Mouse (Mus musculus): ENCODE measurements around the gene Ubr7. TPM values are rescaled to one million over a fixed set of nuclear protein-coding genes. Genes with fewer than 3 reads are reported as not detected.
A peak's percentile ranks its signal among the peaks of the same experiment; 100 is the strongest.

The Ubr7 gene
- polyA plus RNA-seq, 1 experiment from 2014 or later: 16.1 TPM

DNA sequence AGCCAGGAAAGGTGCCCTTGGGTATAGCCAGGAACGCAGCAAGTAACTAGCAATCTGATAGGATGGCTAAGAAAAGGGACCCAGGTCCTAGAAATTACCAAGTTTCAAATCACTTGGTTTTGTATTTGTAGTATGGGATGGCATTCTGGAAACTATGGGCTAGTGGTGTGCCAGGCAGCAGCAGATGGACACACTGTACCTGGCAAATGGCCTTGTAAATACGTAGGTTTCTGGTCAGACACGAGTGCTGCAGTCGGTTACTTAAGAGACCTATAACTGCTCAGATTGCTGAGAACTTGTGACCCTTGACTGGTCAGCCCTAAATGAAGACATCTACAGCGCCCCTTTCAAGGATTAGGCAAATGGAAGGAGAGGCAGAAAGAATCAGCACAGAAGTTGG, 20.4 kb downstream of the Ubr7 start:
- H3K4me2 ChIP-seq (replicated peaks; ENCODE audit: low read depth): no peak overlapping the region
- TF ChIP-seq CTCF (IDR thresholded peaks at IDR 0.05; ENCODE audit: low read depth): no peak
- no peak for TF ChIP-seq EP300 (optimal IDR thresholded peaks at IDR 0.05)
- ATAC-seq (ENCODE audit: low FRiP score, low TSS enrichment) (no peak), DNase-seq (ENCODE audit: low spot score) (no peak)
- no peaks in the 10 kb centered on the region for H3K9me3 ChIP-seq (ENCODE audit: control insufficient read depth, low read length)
- no peak overlapping the region for H3K27ac ChIP-seq (replicated peaks)
- peaks cover 15% of the 10 kb centered on the region for H3K36me3 ChIP-seq (ENCODE audit: control insufficient read depth, insufficient read depth, low read length)
- H3K4me1 ChIP-seq (replicated peaks; ENCODE audit: control insufficient read depth, insufficient read depth): no peaks in the 10 kb centered on the region
- H3K9ac ChIP-seq (ENCODE audit: low read length): no peak overlapping the region
- H3K4me3 ChIP-seq (ENCODE audit: low read depth, low read length): no peak overlapping the region
- 81% methylated on average over 5 of the region's 5 CpGs for WGBS
- no peaks in the 10 kb centered on the region for H3K27me3 ChIP-seq (ENCODE audit: control insufficient read depth, insufficient read depth, low read length)

- Histone ChIP-seq H3K27me3 (ENCODE audit: control insufficient read depth, insufficient read depth, low read length) (no peaks in the 10 kb centered on the region), H3K9me3 (ENCODE audit: control insufficient read depth, low read length) (no peaks in the 10 kb centered on the region), H3K4me3 (ENCODE audit: low read depth, low read length) (no peak overlapping the region), H3K27ac (replicated peaks) (no peak overlapping the region), H3K4me1 (replicated peaks; ENCODE audit: control insufficient read depth, insufficient read depth) (no peaks in the 10 kb centered on the region), H3K9ac (ENCODE audit: low read length) (no peak overlapping the region), H3K4me2 (replicated peaks; ENCODE audit: low read depth) (no peak overlapping the region), H3K36me3 (ENCODE audit: control insufficient read depth, insufficient read depth, low read length) (peaks cover 14% of the 10 kb centered on the region)
- ATAC-seq (ENCODE audit: low FRiP score, low TSS enrichment) (peak; percentile 64; the same call in 1 of the 2 replicates), DNase-seq (ENCODE audit: low spot score) (peak; percentile 63)
- no peak for TF ChIP-seq EP300 (optimal IDR thresholded peaks at IDR 0.05)
- TF ChIP-seq CTCF (IDR thresholded peaks at IDR 0.05; ENCODE audit: low read depth): peak; percentile 60
- WGBS: 38% methylated on average over 3 of the region's 3 CpGs
Measured at GRCm38 (mm10) chr12:102779452-102779851, 21.7 kb downstream of the Ubr7 start.

DNA sequence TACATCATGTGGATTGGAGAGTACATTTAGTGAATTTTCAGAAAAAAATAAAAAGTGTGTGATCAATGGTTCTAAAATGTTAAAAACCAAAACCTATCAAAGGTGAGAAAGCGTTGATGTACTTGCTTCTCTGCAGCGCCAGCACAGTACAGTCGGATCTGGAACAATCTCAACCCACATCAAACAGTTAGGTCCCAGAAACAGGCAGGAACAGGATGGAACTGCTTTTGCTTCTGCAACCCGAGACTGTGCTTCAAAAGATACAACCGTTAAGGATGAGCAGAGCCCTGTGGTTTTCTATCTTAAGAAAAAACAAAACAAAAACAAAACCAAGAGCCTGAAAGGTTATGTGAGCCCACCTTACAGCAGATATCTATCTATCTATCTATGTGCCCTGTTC, 25.1 kb downstream of the Ubr7 start:
- TF ChIP-seq CTCF (IDR thresholded peaks at IDR 0.05; ENCODE audit: low read depth): no peak
- no peak for TF ChIP-seq EP300 (optimal IDR thresholded peaks at IDR 0.05)
- H3K4me3 ChIP-seq (ENCODE audit: low read depth, low read length): no peak overlapping the region
- H3K4me1 ChIP-seq (replicated peaks; ENCODE audit: control insufficient read depth, insufficient read depth): no peaks in the 10 kb centered on the region
- 93% methylated on average over 5 of the region's 5 CpGs for WGBS
- DNase-seq (ENCODE audit: low spot score) (no peak), ATAC-seq (ENCODE audit: low FRiP score, low TSS enrichment) (no peak)
- no peak overlapping the region for H3K9ac ChIP-seq (ENCODE audit: low read length)
- no peak overlapping the region for H3K27ac ChIP-seq (replicated peaks)
- H3K4me2 ChIP-seq (replicated peaks; ENCODE audit: low read depth): no peak overlapping the region
- no peaks in the 10 kb centered on the region for H3K27me3 ChIP-seq (ENCODE audit: control insufficient read depth, insufficient read depth, low read length)
- no peaks in the 10 kb centered on the region for H3K9me3 ChIP-seq (ENCODE audit: control insufficient read depth, low read length)
- H3K36me3 ChIP-seq (ENCODE audit: control insufficient read depth, insufficient read depth, low read length): peaks cover 10% of the 10 kb centered on the region; the same call in 1 of the 2 replicates

DNA sequence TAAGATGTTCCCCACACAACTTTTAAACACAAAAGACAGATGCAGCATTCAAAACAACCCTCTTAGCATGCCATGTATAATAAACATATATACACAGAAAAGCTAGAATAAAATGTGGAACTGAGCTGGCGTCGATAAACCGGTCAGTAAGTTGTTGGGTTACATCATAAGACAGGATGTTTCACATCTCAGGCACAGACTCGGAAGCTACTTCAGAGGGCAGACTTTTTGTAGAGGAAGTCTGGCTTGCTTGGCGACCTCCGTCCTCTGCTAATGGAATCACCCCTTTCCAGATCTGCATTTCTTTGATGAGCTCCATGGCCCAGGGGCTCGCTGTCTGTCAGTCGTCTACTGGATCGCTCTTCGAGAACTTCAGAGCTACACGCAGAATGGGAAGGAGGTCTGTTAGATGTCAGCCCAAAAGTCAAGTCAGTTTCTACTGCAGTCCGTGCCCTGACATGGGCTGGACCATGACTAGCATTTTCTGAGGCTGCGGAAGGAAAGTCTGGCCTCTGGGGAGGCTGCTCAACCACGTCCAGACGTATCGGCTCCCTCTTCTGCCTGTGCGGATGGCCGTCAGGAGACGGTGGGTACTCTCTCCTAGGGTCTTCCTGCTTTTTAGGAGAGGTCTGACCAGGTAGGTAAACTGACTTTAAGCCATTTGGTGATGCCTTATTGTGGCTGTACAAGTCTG, 27.3 kb downstream of the Ubr7 start:
- Histone ChIP-seq H3K36me3 (ENCODE audit: control insufficient read depth, insufficient read depth, low read length) (peaks cover 16% of the 10 kb centered on the region), H3K4me1 (replicated peaks; ENCODE audit: control insufficient read depth, insufficient read depth) (no peaks in the 10 kb centered on the region), H3K9ac (ENCODE audit: low read length) (no peak overlapping the region), H3K4me3 (ENCODE audit: low read depth, low read length) (no peak overlapping the region), H3K27me3 (ENCODE audit: control insufficient read depth, insufficient read depth, low read length) (no peaks in the 10 kb centered on the region), H3K27ac (replicated peaks) (no peak overlapping the region), H3K4me2 (replicated peaks; ENCODE audit: low read depth) (no peak overlapping the region), H3K9me3 (ENCODE audit: control insufficient read depth, low read length) (no peaks in the 10 kb centered on the region)
- no peak for ATAC-seq (ENCODE audit: low FRiP score, low TSS enrichment)
- TF ChIP-seq CTCF (IDR thresholded peaks at IDR 0.05; ENCODE audit: low read depth) (no peak), EP300 (optimal IDR thresholded peaks at IDR 0.05) (no peak)
- 87% methylated on average over 19 of the region's 19 CpGs for WGBS
- no peak for DNase-seq (ENCODE audit: low spot score)

DNA sequence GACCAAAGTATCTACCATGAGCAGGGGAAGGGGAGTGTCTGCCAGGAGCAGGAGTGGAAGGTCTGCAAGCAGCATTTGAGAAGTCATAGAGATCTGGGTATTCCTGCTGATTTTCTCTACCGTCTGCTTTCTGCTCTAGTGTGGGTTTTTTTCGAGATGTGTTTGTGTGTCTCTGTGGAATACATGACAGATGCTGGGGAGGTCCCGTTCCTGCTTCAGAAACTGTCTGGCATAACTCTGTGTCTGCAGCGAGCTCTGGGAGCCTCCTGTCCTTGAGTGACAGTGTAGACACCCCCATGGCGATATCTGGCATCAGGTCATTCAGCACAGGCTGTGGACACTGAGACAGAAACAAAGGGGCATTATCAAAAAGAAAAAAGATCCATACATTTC, 27.8 kb downstream of the Ubr7 start:
- ATAC-seq (ENCODE audit: low FRiP score, low TSS enrichment) (no peak), DNase-seq (ENCODE audit: low spot score) (no peak)
- Histone ChIP-seq H3K27me3 (ENCODE audit: control insufficient read depth, insufficient read depth, low read length) (no peaks in the 10 kb centered on the region), H3K27ac (replicated peaks) (no peak overlapping the region), H3K4me1 (replicated peaks; ENCODE audit: control insufficient read depth, insufficient read depth) (no peaks in the 10 kb centered on the region), H3K4me3 (ENCODE audit: low read depth, low read length) (no peak overlapping the region), H3K36me3 (ENCODE audit: control insufficient read depth, insufficient read depth, low read length) (peaks cover 18% of the 10 kb centered on the region), H3K4me2 (replicated peaks; ENCODE audit: low read depth) (no peak overlapping the region), H3K9me3 (ENCODE audit: control insufficient read depth, low read length) (no peaks in the 10 kb centered on the region), H3K9ac (ENCODE audit: low read length) (no peak overlapping the region)
- WGBS: 91% methylated on average over 5 of the region's 5 CpGs
- TF ChIP-seq CTCF (IDR thresholded peaks at IDR 0.05; ENCODE audit: low read depth): no peak
- TF ChIP-seq EP300 (optimal IDR thresholded peaks at IDR 0.05): no peak

DNA sequence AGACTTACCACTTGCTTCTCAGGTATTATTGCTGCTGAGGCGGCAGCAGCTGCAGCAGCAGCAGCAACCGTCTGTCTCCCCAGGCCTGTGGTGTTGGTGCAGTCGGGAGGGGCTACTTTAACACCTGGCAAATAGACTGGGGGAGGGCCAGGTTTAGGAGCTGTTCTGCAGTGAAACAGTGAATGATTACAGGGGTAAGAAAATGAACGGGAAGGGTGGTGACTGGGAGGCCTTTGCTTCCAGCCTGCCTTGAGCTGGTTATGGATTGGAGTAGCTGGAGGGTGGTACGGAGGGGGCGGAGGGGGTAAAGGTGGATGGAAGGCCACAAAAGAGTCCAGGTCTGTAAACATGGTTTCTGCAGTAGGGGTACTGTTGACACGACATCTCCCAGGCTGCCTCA, 30.2 kb downstream of the Ubr7 start:
- ATAC-seq (ENCODE audit: low FRiP score, low TSS enrichment) (no peak), DNase-seq (ENCODE audit: low spot score) (no peak)
- H3K9me3 ChIP-seq (ENCODE audit: control insufficient read depth, low read length): no peaks in the 10 kb centered on the region
- H3K27me3 ChIP-seq (ENCODE audit: control insufficient read depth, insufficient read depth, low read length): no peaks in the 10 kb centered on the region
- TF ChIP-seq CTCF (IDR thresholded peaks at IDR 0.05; ENCODE audit: low read depth): no peak
- TF ChIP-seq EP300 (optimal IDR thresholded peaks at IDR 0.05): no peak
- peaks cover 24% of the 10 kb centered on the region for H3K36me3 ChIP-seq (ENCODE audit: control insufficient read depth, insufficient read depth, low read length)
- WGBS: 65% methylated on average over 7 of the region's 7 CpGs
- no peak overlapping the region for H3K4me3 ChIP-seq (ENCODE audit: low read depth, low read length)
- no peak overlapping the region for H3K4me2 ChIP-seq (replicated peaks; ENCODE audit: low read depth)
- H3K9ac ChIP-seq (ENCODE audit: low read length): no peak overlapping the region
- no peak overlapping the region for H3K27ac ChIP-seq (replicated peaks)
- H3K4me1 ChIP-seq (replicated peaks; ENCODE audit: control insufficient read depth, insufficient read depth): no peaks in the 10 kb centered on the region

All from stomach, postnatal 0 days (tissue).